Mouse (Mus musculus) limb, embryonic 13.5 days (tissue): ENCODE data around the gene Gabbr2. TPM values are rescaled to one million over a fixed set of nuclear protein-coding genes. Genes with fewer than 3 reads are reported as not detected.
A peak's percentile ranks its signal among the peaks of the same experiment; 100 is the strongest.

Experiments
- ATAC-seq: fragments of 200-750 bp; cut with Nextera tagmentation; 2 replicates; pipeline ENCODE4 v1.8.0; 2017; ENCODE audit warnings: low read depth, moderate number of reproducible peaks, moderate TSS enrichment; ENCODE audit not compliant: low FRiP score
- H3K27ac ChIP-seq: fragments of 300-500 bp; sonication (generic); 2 replicates; pipeline ENCODE4 v1.5.1; 2015; ENCODE audit warnings: inconsistent platforms, mild to moderate bottlenecking, moderate library complexity
- H3K27me3 ChIP-seq: fragments of 300-500 bp; sonication (generic); 2 replicates; pipeline ENCODE4 v1.6.1; 2015; ENCODE audit warnings: mild to moderate bottlenecking, inconsistent platforms
- H3K36me3 ChIP-seq: fragments of 300-500 bp; sonication (generic); 2 replicates; pipeline ENCODE4 v1.6.1; 2015; ENCODE audit warnings: inconsistent platforms, mild to moderate bottlenecking, moderate library complexity
- H3K4me1 ChIP-seq: fragments of 300-500 bp; sonication (generic); 2 replicates; pipeline ENCODE4 v1.6.1; 2015; ENCODE audit warnings: inconsistent platforms
- H3K4me2 ChIP-seq: fragments of 300-500 bp; sonication (generic); replicated peaks from 2 replicates; pipeline ENCODE4 v1.6.1; 2015; ENCODE audit warnings: inconsistent platforms, mild to moderate bottlenecking, moderate library complexity
- H3K4me3 ChIP-seq: fragments of 300-500 bp; sonication (generic); 2 replicates; pipeline ENCODE4 v1.5.1; 2015; ENCODE audit warnings: moderate library complexity, mild to moderate bottlenecking, inconsistent platforms
- H3K9ac ChIP-seq: fragments of 300-500 bp; sonication (generic); 2 replicates; pipeline ENCODE4 v1.6.1; 2015; ENCODE audit warnings: mild to moderate bottlenecking, inconsistent platforms
- H3K9me3 ChIP-seq: fragments of 300-500 bp; sonication (generic); 2 replicates; pipeline ENCODE4 v1.6.1; 2016; ENCODE audit warnings: inconsistent platforms
- WGBS: fragments of 180-500 bp; shearing (Covaris S2); methylation state at CpG from one replicate; pipeline ENCODE4 v1.1.7; 2015; 5-methylcytosine and 5-hydroxymethylcytosine counted together
- polyA plus RNA-seq: library from polyadenylated mRNA; unstranded; fragments of >200 nt; fragmentation: Nextera tagmentation; extraction: Ambion mirVana; gene quantifications from 2 replicates; pipeline ENCODE4 v1.2.1, GENCODE M21; 2015

Gabbr2 gene
- polyA plus RNA-seq, 1 experiment from 2014 or later = 0.11 TPM

DNA sequence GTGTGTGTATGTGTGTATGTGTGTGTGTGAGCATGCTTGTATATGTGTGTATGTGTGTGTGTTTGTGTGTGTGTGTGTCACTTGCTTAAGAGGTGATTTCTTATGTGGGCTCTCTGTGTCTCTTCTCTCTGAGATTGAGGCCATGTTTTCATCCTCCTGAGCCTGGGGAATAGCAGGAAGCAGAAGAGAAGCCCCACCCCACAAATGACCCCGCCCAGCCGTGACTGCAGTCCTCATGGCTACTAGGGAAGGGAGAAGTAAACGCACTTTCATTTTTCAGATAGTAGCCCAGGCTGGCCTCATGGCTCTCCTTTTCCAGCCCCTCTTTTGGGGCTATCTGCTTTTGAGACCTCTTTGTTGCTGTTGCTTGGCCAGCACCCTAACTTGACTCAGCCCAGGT, 315.0 kb downstream of the Gabbr2 start:
- 68% methylated on average over 3 of the region's 3 CpGs for WGBS
- Histone ChIP-seq H3K4me3 (no peak overlapping the region), H3K4me1 (no peaks in the 10 kb centered on the region), H3K9ac (no peak overlapping the region), H3K4me2 (no peak overlapping the region), H3K9me3 (no peaks in the 10 kb centered on the region), H3K36me3 (no peaks in the 10 kb centered on the region), H3K27me3 (0 out of 2 replicates have a peak, but pooled peaks cover 2% of the 10 kb centered on the region), H3K27ac (no peak overlapping the region)
- ATAC-seq = no peak

DNA sequence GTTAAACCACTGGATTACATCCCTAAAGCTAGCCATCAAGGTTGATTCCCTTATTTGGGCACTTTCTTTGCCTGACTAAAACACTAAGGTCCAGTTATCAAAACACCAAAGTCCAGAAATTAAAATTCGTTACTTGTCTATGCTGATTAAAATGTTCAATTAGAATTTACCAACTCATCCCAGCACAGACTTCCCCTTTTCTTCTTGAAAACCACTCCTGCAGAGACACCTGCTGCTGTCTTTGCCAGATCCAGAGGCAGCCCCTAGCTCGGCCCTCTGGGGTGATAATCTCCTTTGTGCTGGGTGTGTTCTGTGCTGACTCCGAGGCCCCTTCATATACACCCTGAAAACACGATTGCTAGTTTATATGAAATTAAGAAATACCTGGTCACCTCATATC, 315.7 kb downstream of the Gabbr2 start:
- H3K9ac ChIP-seq = no peak overlapping the region
- H3K36me3 ChIP-seq = no peaks in the 10 kb centered on the region
- H3K4me3 ChIP-seq = no peak overlapping the region
- 64% methylated on average over 4 of the region's 4 CpGs for WGBS
- H3K27me3 ChIP-seq = 0 out of 2 replicates have a peak, but pooled peaks cover 2% of the 10 kb centered on the region
- no peaks in the 10 kb centered on the region for H3K4me1 ChIP-seq
- H3K4me2 ChIP-seq = no peak overlapping the region
- H3K9me3 ChIP-seq = no peaks in the 10 kb centered on the region
- no peak overlapping the region for H3K27ac ChIP-seq
- ATAC-seq = no peak

DNA sequence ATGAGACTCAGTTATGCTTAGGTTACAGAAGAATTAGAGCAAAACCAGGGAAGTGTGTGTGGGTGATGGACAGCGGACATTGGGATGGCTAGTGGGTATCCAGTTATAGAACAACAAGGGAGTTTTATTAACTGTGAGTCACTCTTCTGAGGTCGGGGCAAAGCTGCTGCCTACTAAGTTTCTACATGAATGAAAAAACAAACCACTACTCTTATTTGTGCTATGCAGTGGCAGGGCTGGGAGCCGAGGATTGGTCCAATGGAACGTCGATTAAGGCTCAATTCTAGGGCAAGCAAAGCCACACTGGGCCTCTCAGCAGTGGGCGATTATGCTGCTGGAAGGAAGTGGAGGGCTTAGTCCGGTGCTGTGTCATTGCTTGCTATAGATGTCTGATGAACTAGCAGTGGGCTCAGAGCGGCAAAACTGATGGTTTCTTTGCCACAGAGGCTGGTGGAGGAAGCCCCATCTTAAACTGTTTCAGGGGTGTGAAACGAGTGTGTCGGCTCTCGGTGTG, 316.3 kb downstream of the Gabbr2 start:
- no peak overlapping the region for H3K4me3 ChIP-seq
- no peak overlapping the region for H3K9ac ChIP-seq
- ATAC-seq = no peak
- no peak overlapping the region for H3K4me2 ChIP-seq
- H3K27ac ChIP-seq = no peak overlapping the region
- WGBS = 73% methylated on average over 11 of the region's 11 CpGs
- H3K4me1 ChIP-seq = no peaks in the 10 kb centered on the region
- 0 out of 2 replicates have a peak, but pooled peaks cover 2% of the 10 kb centered on the region for H3K27me3 ChIP-seq
- H3K9me3 ChIP-seq = no peaks in the 10 kb centered on the region
- no peaks in the 10 kb centered on the region for H3K36me3 ChIP-seq

DNA sequence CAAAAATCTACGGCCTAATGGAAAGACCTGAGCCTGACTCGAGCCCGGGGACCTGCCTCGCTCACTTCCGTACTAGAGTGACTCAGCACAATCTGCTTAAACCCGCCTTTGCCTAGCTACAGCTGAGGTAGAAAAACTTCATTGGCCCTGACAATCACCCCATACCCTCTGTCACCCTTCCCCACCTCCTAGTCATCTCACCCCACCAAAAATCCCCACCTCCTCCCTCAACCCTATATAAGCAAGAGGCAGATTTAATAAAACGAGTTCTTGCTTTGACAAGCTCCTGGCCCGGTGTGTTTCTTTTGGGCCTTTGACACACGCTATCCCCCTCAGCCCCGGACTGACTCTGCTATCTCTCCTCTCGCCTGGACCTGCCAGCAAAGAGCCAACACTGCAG, 323.1 kb downstream of the Gabbr2 start:
- no peak overlapping the region for H3K4me3 ChIP-seq
- 63% methylated on average over 11 of the region's 11 CpGs for WGBS
- H3K9me3 ChIP-seq = no peaks in the 10 kb centered on the region
- H3K27me3 ChIP-seq = no peaks in the 10 kb centered on the region
- H3K4me2 ChIP-seq = no peak overlapping the region
- no peak overlapping the region for H3K9ac ChIP-seq
- peaks cover 12% of the 10 kb centered on the region for H3K4me1 ChIP-seq
- no peak overlapping the region for H3K27ac ChIP-seq
- H3K36me3 ChIP-seq = no peaks in the 10 kb centered on the region
- ATAC-seq = no peak

DNA sequence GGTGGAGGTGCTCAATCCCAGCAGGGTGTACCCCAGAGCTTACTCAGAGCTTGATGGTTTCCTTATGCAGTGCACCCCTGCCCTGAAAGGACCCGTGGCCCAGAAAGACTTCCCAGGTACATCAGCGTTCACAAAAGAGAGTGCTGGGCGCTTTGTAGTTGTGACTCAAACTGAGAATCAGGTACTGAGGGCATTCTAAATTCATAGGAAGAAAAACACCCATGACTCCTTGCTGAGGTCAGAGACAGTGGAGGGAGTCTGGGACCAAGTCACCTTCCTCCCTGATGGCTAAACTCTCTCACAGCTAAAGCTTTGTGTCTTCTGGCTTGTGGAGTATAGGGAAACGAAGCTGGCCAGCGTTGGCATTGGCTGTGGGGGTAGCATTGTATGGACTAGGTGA, 325.3 kb downstream of the Gabbr2 start:
- WGBS = 68% methylated on average over 5 of the region's 5 CpGs
- Histone ChIP-seq H3K4me1 (peaks cover 13% of the 10 kb centered on the region), H3K27ac (no peak overlapping the region)

DNA sequence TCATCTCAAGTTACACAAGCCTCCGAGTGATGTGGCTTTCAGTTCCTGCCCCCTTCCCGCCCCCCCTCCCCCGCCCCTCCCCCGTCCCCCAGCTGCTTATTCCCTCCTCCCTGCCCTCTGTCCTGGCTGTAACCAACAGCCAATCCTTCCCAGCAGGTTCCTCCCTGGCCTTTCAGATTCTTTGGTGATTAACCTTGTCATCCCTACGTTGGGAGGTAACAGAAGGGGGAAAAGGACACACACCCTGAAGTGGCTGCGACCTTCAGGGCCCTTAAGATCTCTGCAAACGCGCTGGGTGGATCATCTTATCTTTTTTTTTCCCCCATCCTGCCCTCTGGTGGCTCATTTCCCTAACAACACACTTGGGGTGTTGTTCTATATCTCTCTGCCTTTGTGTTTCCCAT, 326.3 kb downstream of the Gabbr2 start:
- Histone ChIP-seq H3K27ac (0 out of 2 replicates have a peak overlapping the region, but pooled peaks have one; percentile 34), H3K27me3 (no peaks in the 10 kb centered on the region), H3K9me3 (no peaks in the 10 kb centered on the region), H3K4me1 (peaks cover 13% of the 10 kb centered on the region), H3K9ac (no peak overlapping the region), H3K4me2 (peak overlapping the region; percentile 78), H3K4me3 (peak overlapping the region; percentile 49; the same call in 1 of the 2 replicates), H3K36me3 (no peaks in the 10 kb centered on the region)
- WGBS = 3% methylated on average over 8 of the region's 8 CpGs
- no peak for ATAC-seq

More for the DNA sequence above, 325.3 kb downstream of the Gabbr2 start:
- no peak for ATAC-seq
- Histone ChIP-seq H3K27me3 (no peaks in the 10 kb centered on the region), H3K9ac (no peak overlapping the region), H3K36me3 (no peaks in the 10 kb centered on the region), H3K9me3 (no peaks in the 10 kb centered on the region), H3K4me3 (no peak overlapping the region), H3K4me2 (no peak overlapping the region)

DNA sequence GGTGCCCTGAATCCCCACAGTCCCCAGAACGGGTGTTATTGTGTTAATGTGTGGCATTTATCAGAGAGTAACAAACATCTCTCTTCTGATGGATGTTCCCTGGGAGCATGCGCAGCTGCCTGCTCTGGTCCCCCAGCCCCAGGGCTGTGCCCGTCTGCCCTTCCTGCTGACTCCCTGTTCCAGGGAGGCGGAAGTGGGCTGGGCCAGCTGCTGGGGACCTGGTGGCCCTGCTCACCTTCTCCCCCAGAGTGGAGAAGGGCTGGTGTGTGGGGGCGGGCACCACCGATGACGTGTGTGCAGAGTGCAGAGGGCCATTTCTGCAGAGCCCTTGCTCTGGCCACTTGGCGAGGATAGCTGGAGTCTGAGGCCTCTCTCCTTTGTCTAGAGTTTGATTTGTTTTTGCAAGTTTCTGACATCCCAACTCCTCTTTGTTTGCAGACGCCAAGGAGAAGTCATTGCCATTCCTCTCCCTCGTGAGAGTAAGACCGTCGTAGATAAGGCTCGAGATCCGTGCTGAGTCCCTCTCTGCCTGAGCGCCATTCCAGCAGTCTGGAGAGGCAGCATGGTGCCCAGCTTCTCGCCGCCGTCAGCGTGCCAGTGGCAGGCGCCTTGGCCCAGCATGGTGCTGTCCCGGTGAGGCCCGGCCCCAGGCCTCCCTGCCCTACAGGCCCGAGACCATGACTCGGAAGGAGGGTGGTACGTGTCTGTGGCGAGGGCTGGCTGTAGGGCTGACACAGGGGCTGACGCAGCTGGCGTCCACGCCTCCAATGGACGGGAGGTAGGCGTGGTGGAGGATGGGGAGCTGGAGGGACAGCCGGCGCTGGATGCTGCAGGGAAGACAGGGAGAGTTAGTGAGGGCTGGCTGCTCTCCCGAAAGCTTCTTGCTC, 327.3 kb downstream of the Gabbr2 start:
- Histone ChIP-seq H3K9ac (peak overlapping the region; percentile 78), H3K36me3 (no peaks in the 10 kb centered on the region), H3K27ac (peak overlapping the region; percentile 83; the same call in 1 of the 2 replicates), H3K4me3 (peak overlapping the region; percentile 49), H3K27me3 (no peaks in the 10 kb centered on the region), H3K4me1 (peaks cover 13% of the 10 kb centered on the region), H3K9me3 (no peaks in the 10 kb centered on the region), H3K4me2 (peak overlapping the region; percentile 78)
- WGBS = 4% methylated on average over 34 of the region's 34 CpGs
- ATAC-seq = peak; percentile 93

DNA sequence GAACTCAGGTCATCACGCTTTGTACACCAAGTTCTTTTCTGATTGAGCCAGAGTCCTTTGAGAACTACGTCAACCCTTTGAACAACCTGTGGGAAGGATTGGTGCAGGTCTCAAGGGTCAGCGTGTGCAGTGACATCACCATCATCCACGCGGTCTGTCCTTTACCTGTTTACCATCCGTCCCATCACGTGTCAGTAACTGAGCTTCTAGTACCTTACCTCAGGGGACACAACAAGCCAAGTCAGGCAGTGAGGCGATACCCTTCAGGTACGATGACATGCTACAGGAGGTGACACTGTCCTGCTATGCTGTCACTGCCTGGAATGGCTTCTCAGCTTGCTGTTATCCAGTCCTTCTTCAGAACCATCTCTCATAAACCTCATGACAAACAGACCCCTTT, 330.2 kb downstream of the Gabbr2 start:
- no peaks in the 10 kb centered on the region for H3K27me3 ChIP-seq
- H3K4me1 ChIP-seq = peaks cover 15% of the 10 kb centered on the region
- H3K36me3 ChIP-seq = no peaks in the 10 kb centered on the region
- H3K9ac ChIP-seq = no peak overlapping the region
- no peak overlapping the region for H3K27ac ChIP-seq
- H3K4me2 ChIP-seq = no peak overlapping the region
- 78% methylated on average over 9 of the region's 9 CpGs for WGBS
- no peak overlapping the region for H3K4me3 ChIP-seq
- H3K9me3 ChIP-seq = no peaks in the 10 kb centered on the region
- ATAC-seq = no peak

DNA sequence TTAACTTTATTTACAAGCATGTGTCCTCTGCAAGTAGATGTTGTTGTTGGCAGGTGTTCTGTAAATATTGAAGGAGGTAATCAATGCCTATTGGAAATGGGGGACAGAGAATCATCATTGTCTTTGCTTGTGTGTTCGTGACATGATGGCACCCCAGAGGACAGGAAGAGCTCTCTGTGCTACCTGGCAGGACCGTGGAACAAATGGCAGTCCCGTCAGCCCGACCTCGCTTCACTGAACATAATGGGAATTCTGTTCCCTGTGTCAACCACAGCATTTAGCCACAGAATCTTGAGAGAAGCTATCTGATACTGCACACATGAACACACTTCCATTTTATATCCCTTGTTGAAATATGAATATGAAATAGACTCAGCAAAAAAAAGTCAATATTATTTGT, 332.7 kb downstream of the Gabbr2 start:
- Histone ChIP-seq H3K4me3 (no peak overlapping the region), H3K36me3 (no peaks in the 10 kb centered on the region), H3K9me3 (no peaks in the 10 kb centered on the region), H3K4me2 (no peak overlapping the region), H3K27me3 (no peaks in the 10 kb centered on the region), H3K9ac (no peak overlapping the region), H3K4me1 (peaks cover 7% of the 10 kb centered on the region), H3K27ac (no peak overlapping the region)
- ATAC-seq = no peak
- 76% methylated on average over 5 of the region's 5 CpGs for WGBS

DNA sequence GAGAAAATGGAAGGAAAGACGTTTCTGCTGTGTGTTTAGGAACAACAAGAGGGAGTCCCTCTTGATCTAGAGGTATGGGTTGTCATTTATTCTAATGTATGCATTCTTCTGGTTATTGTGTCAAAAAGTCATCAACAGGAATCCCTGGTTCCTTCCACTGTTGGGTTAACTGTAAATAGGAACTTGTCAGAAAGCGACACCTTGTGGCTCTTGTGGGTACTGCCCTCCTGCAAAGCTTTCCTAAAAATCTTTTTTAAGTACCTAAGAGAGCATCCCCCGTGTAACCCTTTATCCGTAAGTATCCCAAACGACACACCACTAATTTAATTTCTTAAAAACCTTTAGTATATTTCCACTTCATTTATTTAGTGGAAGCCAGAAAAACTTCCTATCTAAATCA, 334.6 kb downstream of the Gabbr2 start:
- no peak for ATAC-seq
- H3K4me3 ChIP-seq = no peak overlapping the region
- no peak overlapping the region for H3K4me2 ChIP-seq
- H3K9me3 ChIP-seq = no peaks in the 10 kb centered on the region
- H3K4me1 ChIP-seq = peaks cover 2% of the 10 kb centered on the region; the same call in 1 of the 2 replicates
- no peak overlapping the region for H3K27ac ChIP-seq
- WGBS = 9% methylated on average over 5 of the region's 5 CpGs
- peaks cover 6% of the 10 kb centered on the region; the same call in 1 of the 2 replicates for H3K27me3 ChIP-seq
- H3K9ac ChIP-seq = no peak overlapping the region
- H3K36me3 ChIP-seq = no peaks in the 10 kb centered on the region

DNA sequence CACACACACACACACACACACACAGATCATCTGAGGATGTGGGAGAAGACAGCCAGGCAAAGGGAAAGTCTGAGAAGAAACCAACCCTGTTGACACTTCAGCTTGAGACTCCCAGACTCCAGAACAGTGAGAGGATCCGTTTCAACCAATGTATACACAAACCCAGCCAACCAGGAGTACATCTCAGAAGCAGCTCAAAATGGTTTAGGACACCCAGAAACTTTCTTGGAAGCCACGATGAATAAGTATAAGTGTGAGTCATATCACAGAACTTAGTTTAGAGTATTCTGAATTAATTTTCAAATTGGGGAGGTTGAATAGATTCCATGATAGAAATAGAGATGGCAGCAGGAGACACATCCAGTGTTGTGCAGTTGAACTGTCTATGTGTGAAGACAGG, 335.7 kb downstream of the Gabbr2 start:
- H3K4me2 ChIP-seq = no peak overlapping the region
- H3K4me3 ChIP-seq = no peak overlapping the region
- H3K27me3 ChIP-seq = peaks cover 14% of the 10 kb centered on the region; the same call in 1 of the 2 replicates
- peaks cover 3% of the 10 kb centered on the region; the same call in 1 of the 2 replicates for H3K4me1 ChIP-seq
- ATAC-seq = no peak
- H3K9ac ChIP-seq = no peak overlapping the region
- H3K9me3 ChIP-seq = no peaks in the 10 kb centered on the region
- H3K27ac ChIP-seq = no peak overlapping the region
- 70% methylated on average over 2 of the region's 2 CpGs for WGBS
- no peaks in the 10 kb centered on the region for H3K36me3 ChIP-seq

DNA sequence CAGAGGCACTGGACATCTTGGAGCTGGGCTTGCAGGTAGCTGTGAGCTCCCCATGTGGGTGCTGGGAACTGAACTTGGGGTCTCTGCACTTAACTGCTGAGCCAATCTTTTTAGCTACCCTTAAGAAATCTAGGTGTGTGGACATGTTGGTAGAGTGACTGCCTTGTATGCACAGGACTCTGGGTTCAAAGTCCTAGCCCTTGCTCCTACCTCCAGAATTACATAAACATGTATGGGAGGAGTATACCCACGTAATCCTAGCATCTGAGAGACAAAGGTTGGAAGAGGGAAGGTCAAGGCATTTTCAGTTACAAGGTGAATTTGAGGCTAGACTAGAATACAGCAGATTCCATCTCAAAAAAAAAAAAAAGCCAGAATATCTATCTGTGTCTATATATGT, 336.4 kb downstream of the Gabbr2 start:
- no peak overlapping the region for H3K4me3 ChIP-seq
- no peak overlapping the region for H3K9ac ChIP-seq
- H3K4me1 ChIP-seq = peaks cover 7% of the 10 kb centered on the region; the same call in 1 of the 2 replicates
- ATAC-seq = no peak
- no peak overlapping the region for H3K27ac ChIP-seq
- peaks cover 15% of the 10 kb centered on the region; the same call in 1 of the 2 replicates for H3K27me3 ChIP-seq
- H3K9me3 ChIP-seq = no peaks in the 10 kb centered on the region
- no peak overlapping the region for H3K4me2 ChIP-seq
- H3K36me3 ChIP-seq = no peaks in the 10 kb centered on the region
- WGBS = 53% methylated on average over 1 of the region's 1 CpGs
